Mouse (Mus musculus) forebrain, embryonic 11.5 days (tissue): ENCODE measurements around the gene Esr1. TPM values are rescaled to one million over a fixed set of nuclear protein-coding genes. Genes with fewer than 3 reads are reported as not detected.

Experiments
- ATAC-seq: fragments of 200-750 bp; cut with Nextera tagmentation; replicated peaks from 2 replicates; pipeline ENCODE4 v1.8.0; 2017; ENCODE audit warnings: moderate TSS enrichment; ENCODE audit not compliant: low FRiP score
- DNase-seq: peaks from one replicate; pipeline ENCODE4 v3.0.0-alpha.2; 2017; ENCODE audit warnings: low spot score
- H3K27ac ChIP-seq: fragments of 300-500 bp; sonication (generic); 2 replicates; pipeline ENCODE4 v1.5.1; 2014; ENCODE audit warnings: low read depth, low read length
- H3K27me3 ChIP-seq: fragments of 300-500 bp; sonication (generic); 2 replicates; pipeline ENCODE4 v1.6.1; 2014; ENCODE audit warnings: mild to moderate bottlenecking, low read length, mixed read lengths; ENCODE audit not compliant: control insufficient read depth, insufficient read depth
- H3K36me3 ChIP-seq: fragments of 300-500 bp; sonication (generic); 2 replicates; pipeline ENCODE4 v1.6.1; 2014; ENCODE audit warnings: mild to moderate bottlenecking, low read length, moderate library complexity, mixed read lengths; ENCODE audit not compliant: control insufficient read depth, insufficient read depth
- H3K4me1 ChIP-seq: fragments of 300-500 bp; sonication (generic); replicated peaks from 2 replicates; pipeline ENCODE4 v1.6.1; 2014; ENCODE audit warnings: low read length, mixed read lengths; ENCODE audit not compliant: control insufficient read depth, insufficient read depth
- H3K4me2 ChIP-seq: fragments of 300-500 bp; sonication (generic); 2 replicates; pipeline ENCODE4 v1.6.1; 2014; ENCODE audit warnings: low read depth, mild to moderate bottlenecking, low read length, moderate library complexity, mixed read lengths; ENCODE audit not compliant: severe bottlenecking
- H3K4me3 ChIP-seq: fragments of 300-500 bp; sonication (generic); 2 replicates; pipeline ENCODE4 v1.5.1; 2014; ENCODE audit warnings: low read depth, low read length
- H3K9ac ChIP-seq: fragments of 300-500 bp; sonication (generic); 2 replicates; pipeline ENCODE4 v1.6.1; 2014; ENCODE audit warnings: low read length
- H3K9me3 ChIP-seq: fragments of 300-500 bp; sonication (generic); 2 replicates; pipeline ENCODE4 v1.6.1; 2016; ENCODE audit warnings: low read length, mixed read lengths; ENCODE audit not compliant: control insufficient read depth
- WGBS: fragments of 180-500 bp; shearing (Covaris S2); extraction: QIAGEN DNeasy Blood & Tissue Kit; methylation state at CpG from one replicate; pipeline ENCODE4 v1.1.7; 2014; 5-methylcytosine and 5-hydroxymethylcytosine counted together
- polyA plus RNA-seq: library from polyadenylated mRNA; unstranded; fragments of >200 nt; fragmentation: Nextera tagmentation; extraction: Ambion mirVana; gene quantifications from 2 replicates; pipeline ENCODE4 v1.2.1, GENCODE M21; 2014

The Esr1 gene
- polyA plus RNA-seq, 1 experiment from 2014 or later = 0.13 TPM

- no peak overlapping the region for H3K4me3 ChIP-seq
- H3K27me3 ChIP-seq = no peaks in the 10 kb centered on the region
- no peaks in the 10 kb centered on the region for H3K4me1 ChIP-seq
- H3K27ac ChIP-seq = no peak overlapping the region
- no peaks in the 10 kb centered on the region for H3K36me3 ChIP-seq
- WGBS = 90% methylated on average over 12 of the region's 12 CpGs
- H3K9ac ChIP-seq = no peak overlapping the region
- no peaks in the 10 kb centered on the region for H3K9me3 ChIP-seq
- ATAC-seq = no peak
- H3K4me2 ChIP-seq = no peak overlapping the region
- no peak for DNase-seq
These were observed 72.4 kb downstream of the Esr1 start for GRCm38 (mm10) chr10:4683711-4684265.

GRCm38 (mm10) chr10:4694336-4694865, 83.0 kb downstream of the Esr1 start:
- H3K27ac ChIP-seq = no peak overlapping the region
- no peaks in the 10 kb centered on the region for H3K27me3 ChIP-seq
- no peak overlapping the region for H3K4me3 ChIP-seq
- no peaks in the 10 kb centered on the region for H3K36me3 ChIP-seq
- no peak for DNase-seq
- ATAC-seq = no peak
- WGBS = 73% methylated on average over 7 of the region's 7 CpGs
- H3K9ac ChIP-seq = no peak overlapping the region
- H3K9me3 ChIP-seq = no peaks in the 10 kb centered on the region
- no peak overlapping the region for H3K4me2 ChIP-seq
- no peaks in the 10 kb centered on the region for H3K4me1 ChIP-seq

GRCm38 (mm10) chr10:4709915-4710314, 98.5 kb downstream of the Esr1 start:
- DNase-seq = peak; percentile 64
- Histone ChIP-seq H3K4me2 (peak overlapping the region; percentile 46), H3K9ac (no peak overlapping the region), H3K9me3 (no peaks in the 10 kb centered on the region), H3K27ac (no peak overlapping the region), H3K4me3 (peak overlapping the region; percentile 15), H3K36me3 (no peaks in the 10 kb centered on the region), H3K27me3 (peaks cover 31% of the 10 kb centered on the region), H3K4me1 (peaks cover 8% of the 10 kb centered on the region; the same call in 1 of the 2 replicates)
- ATAC-seq = peak; percentile 32; the same call in 1 of the 2 replicates
- WGBS = 4% methylated on average over 15 of the region's 15 CpGs

GRCm38 (mm10) chr10:4711434-4711833, 100.0 kb downstream of the Esr1 start:
- no peak overlapping the region for H3K4me3 ChIP-seq
- H3K4me2 ChIP-seq = no peak overlapping the region
- 50% methylated on average over 5 of the region's 5 CpGs for WGBS
- H3K9ac ChIP-seq = no peak overlapping the region
- no peak for ATAC-seq
- peaks cover 8% of the 10 kb centered on the region; the same call in 1 of the 2 replicates for H3K4me1 ChIP-seq
- no peak for DNase-seq
- H3K36me3 ChIP-seq = no peaks in the 10 kb centered on the region
- peaks cover 31% of the 10 kb centered on the region for H3K27me3 ChIP-seq
- H3K9me3 ChIP-seq = no peaks in the 10 kb centered on the region
- no peak overlapping the region for H3K27ac ChIP-seq

GRCm38 (mm10) chr10:4712061-4712908, 100.9 kb downstream of the Esr1 start:
- peak overlapping the region; percentile 35; the same call in 1 of the 2 replicates for H3K9ac ChIP-seq
- H3K4me1 ChIP-seq = peaks cover 8% of the 10 kb centered on the region; the same call in 1 of the 2 replicates
- no peaks in the 10 kb centered on the region for H3K9me3 ChIP-seq
- ATAC-seq (peak; percentile 71), DNase-seq (peak; percentile 68)
- H3K4me3 ChIP-seq = peak overlapping the region; percentile 48
- H3K27ac ChIP-seq = no peak overlapping the region
- WGBS = under 1% methylated on average over 62 of the region's 68 CpGs
- no peaks in the 10 kb centered on the region for H3K36me3 ChIP-seq
- peak overlapping the region; percentile 94 for H3K4me2 ChIP-seq
- peaks cover 31% of the 10 kb centered on the region for H3K27me3 ChIP-seq

- DNase-seq = no peak
- Histone ChIP-seq H3K9ac (no peak overlapping the region), H3K9me3 (no peaks in the 10 kb centered on the region), H3K4me1 (peaks cover 8% of the 10 kb centered on the region; the same call in 1 of the 2 replicates), H3K27ac (no peak overlapping the region), H3K27me3 (peaks cover 31% of the 10 kb centered on the region), H3K4me2 (no peak overlapping the region), H3K4me3 (no peak overlapping the region), H3K36me3 (no peaks in the 10 kb centered on the region)
- no peak for ATAC-seq
- 70% methylated on average over 10 of the region's 10 CpGs for WGBS
These were observed 102.0 kb downstream of the Esr1 start for GRCm38 (mm10) chr10:4713398-4713797.

GRCm38 (mm10) chr10:4724851-4725250, 113.5 kb downstream of the Esr1 start:
- H3K4me2 ChIP-seq = no peak overlapping the region
- no peaks in the 10 kb centered on the region for H3K36me3 ChIP-seq
- H3K4me1 ChIP-seq = no peaks in the 10 kb centered on the region
- 51% methylated on average over 3 of the region's 3 CpGs for WGBS
- H3K27ac ChIP-seq = no peak overlapping the region
- no peak overlapping the region for H3K4me3 ChIP-seq
- ATAC-seq (no peak), DNase-seq (no peak)
- H3K9ac ChIP-seq = no peak overlapping the region
- H3K9me3 ChIP-seq = no peaks in the 10 kb centered on the region
- H3K27me3 ChIP-seq = no peaks in the 10 kb centered on the region

GRCm38 (mm10) chr10:4726141-4726540, 114.7 kb downstream of the Esr1 start:
- H3K9me3 ChIP-seq = no peaks in the 10 kb centered on the region
- H3K4me2 ChIP-seq = no peak overlapping the region
- H3K27ac ChIP-seq = no peak overlapping the region
- no peak overlapping the region for H3K9ac ChIP-seq
- H3K4me1 ChIP-seq = no peaks in the 10 kb centered on the region
- no peaks in the 10 kb centered on the region for H3K36me3 ChIP-seq
- WGBS = 66% methylated on average over 6 of the region's 6 CpGs
- ATAC-seq (no peak), DNase-seq (no peak)
- no peak overlapping the region for H3K4me3 ChIP-seq
- H3K27me3 ChIP-seq = no peaks in the 10 kb centered on the region
